ENCODE assay signal across 8 mouse cellular contexts in the genomic region with DNA sequence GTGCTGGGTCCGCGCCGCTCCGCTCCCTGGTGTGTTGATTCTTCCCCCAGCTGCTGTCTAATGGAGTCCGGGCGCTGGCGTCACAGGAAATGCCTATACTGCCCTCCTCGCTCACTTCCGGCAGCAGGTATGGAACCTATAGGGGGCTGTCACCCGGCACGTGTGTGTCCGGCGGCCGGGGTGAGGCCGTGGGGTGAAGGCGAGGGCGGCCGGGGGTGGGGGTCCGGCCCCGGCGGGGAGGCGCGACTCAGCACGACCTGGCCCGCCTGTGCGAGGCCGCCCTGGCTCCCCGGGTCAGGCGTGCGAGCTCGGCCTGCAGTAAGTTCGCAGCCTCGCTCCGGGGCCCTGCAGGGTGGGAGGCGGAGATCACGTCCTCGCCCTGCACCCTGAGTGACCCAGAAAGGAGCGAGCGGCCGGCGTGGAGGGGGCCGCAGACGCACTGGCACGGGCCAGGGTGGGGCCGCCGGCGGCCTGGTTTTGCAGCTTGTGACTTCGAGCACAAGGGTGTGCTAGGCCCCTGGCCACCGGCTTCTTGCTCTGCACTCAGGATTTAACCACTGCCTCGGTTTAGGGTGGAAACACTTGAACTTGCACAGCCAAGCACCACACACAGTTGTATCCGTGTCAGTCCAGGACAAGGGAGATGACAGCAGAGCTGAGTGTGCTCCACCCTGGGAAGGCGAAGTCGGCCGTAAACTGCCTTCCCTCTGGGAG. TPM values are rescaled to one million over a fixed set of nuclear protein-coding genes. Genes with fewer than 3 reads are reported as not detected.
DNase-seq lines count a peak whose midpoint lies in the region; ATAC-seq lines count a peak whose summit lies in the region.

TSS of gene Wdr26 (minus strand) at position 82 of the 714 bp plus-strand sequence.

- H3K4me3 ChIP-seq in heart, embryonic 14.5 days (ENCODE audit: control insufficient read depth in 1 of 2, insufficient read depth in 1 of 2, low read depth in 1 of 2, low read length in 2 of 2): peak within 1 kb of the TSS; percentile 69 to 92
- peak within 1 kb of the TSS; percentile 100 for H3K4me3 ChIP-seq in liver, embryonic 13.5 days (replicated peaks)
- peak within 1 kb of the TSS; percentile 70 for H3K4me3 ChIP-seq in stomach, embryonic 16.5 days (replicated peaks; ENCODE audit: low read length)

- no peaks in the 10 kb centered on the region for H3K9me3 ChIP-seq in heart, embryonic 14.5 days (ENCODE audit: control insufficient read depth, low read length)
- H3K9me3 ChIP-seq in liver, embryonic 13.5 days (replicated peaks): no peaks in the 10 kb centered on the region
- H3K9me3 ChIP-seq in stomach, embryonic 16.5 days (replicated peaks; ENCODE audit: control insufficient read depth, low read length): no peaks in the 10 kb centered on the region

- under 1% methylated on average over 54 of the region's 54 CpGs for WGBS in heart, embryonic 14.5 days
- WGBS in liver, embryonic 13.5 days (ENCODE audit: insufficient replicate concordance): under 1% methylated on average over 53 of the region's 54 CpGs
- WGBS in stomach, embryonic 16.5 days: under 1% methylated on average over 52 of the region's 54 CpGs

- peak within 1 kb of the TSS; percentile 92 for H3K27ac ChIP-seq in heart, embryonic 14.5 days (replicated peaks in 1 of 2; ENCODE audit: control insufficient read depth in 1 of 2, insufficient read depth in 1 of 2, low read depth in 2 of 2, low read length in 2 of 2)
- peak within 1 kb of the TSS; percentile 99 for H3K27ac ChIP-seq in liver, embryonic 13.5 days
- H3K27ac ChIP-seq in stomach, embryonic 16.5 days (ENCODE audit: low read length): peak within 1 kb of the TSS; percentile 95

- peak; percentile 41 for ATAC-seq in erythroid progenitor cell, adult 5-6 weeks (replicated peaks; ENCODE audit: low FRiP score, poor library complexity, severe bottlenecking)
- peak; percentile 90 for ATAC-seq in heart, embryonic 14.5 days (ENCODE audit: insufficient number of reproducible peaks, insufficient read depth, low FRiP score, low read depth)
- ATAC-seq in liver, embryonic 13.5 days (ENCODE audit: low read depth): peak; percentile 77
- peak; percentile 92 for ATAC-seq in stomach, embryonic 16.5 days (ENCODE audit: insufficient read depth, low FRiP score)

- no peaks in the 10 kb centered on the region for H3K27me3 ChIP-seq in heart, embryonic 14.5 days (ENCODE audit: control insufficient read depth, insufficient read depth, low read length)
- H3K27me3 ChIP-seq in liver, embryonic 13.5 days: no peaks in the 10 kb centered on the region
- no peaks in the 10 kb centered on the region for H3K27me3 ChIP-seq in stomach, embryonic 16.5 days (ENCODE audit: control insufficient read depth, insufficient read depth, low read length)

- peaks cover 13% of the 10 kb centered on the region for H3K36me3 ChIP-seq in heart, embryonic 14.5 days (ENCODE audit: control insufficient read depth, insufficient read depth, low read length)
- peaks cover 25% of the 10 kb centered on the region for H3K36me3 ChIP-seq in liver, embryonic 13.5 days
- H3K36me3 ChIP-seq in stomach, embryonic 16.5 days (ENCODE audit: control insufficient read depth, insufficient read depth, low read length): no peaks in the 10 kb centered on the region

- H3K9ac ChIP-seq in heart, embryonic 14.5 days (ENCODE audit: low read length): peak within 1 kb of the TSS; percentile 99
- H3K9ac ChIP-seq in liver, embryonic 13.5 days: peak within 1 kb of the TSS; percentile 100
- H3K9ac ChIP-seq in stomach, embryonic 16.5 days (ENCODE audit: low read length): peak within 1 kb of the TSS; percentile 99

- peaks cover 12 to 26% of the 10 kb centered on the region in 2 experiments for H3K4me1 ChIP-seq in heart, embryonic 14.5 days (ENCODE audit: control insufficient read depth in 2 of 2, insufficient read depth in 2 of 2, low read length in 2 of 2)
- H3K4me1 ChIP-seq in liver, embryonic 13.5 days (replicated peaks): peaks cover 63% of the 10 kb centered on the region
- peaks cover 16% of the 10 kb centered on the region for H3K4me1 ChIP-seq in stomach, embryonic 16.5 days (ENCODE audit: control insufficient read depth, insufficient read depth, low read length)

- DNase-seq in CD4-positive, CD25-positive, alpha-beta regulatory T cell, adult 2 months (ENCODE audit: low read depth, low spot score): peak; percentile 89
- DNase-seq in brain, embryonic 18.5 days (ENCODE audit: low read depth, low spot score): peak; percentile 73
- DNase-seq in kidney, postnatal 14 days: peak; percentile 89
- peak; percentile 81 for DNase-seq in liver, embryonic 13.5 days
- peak; percentile 92 for DNase-seq in neural tube, embryonic 10.5 days (ENCODE audit: extremely low spot score, low spot score)

- H3K4me2 ChIP-seq in heart, embryonic 14.5 days (ENCODE audit: low read length): peak within 1 kb of the TSS; percentile 76
- peak within 1 kb of the TSS; percentile 93 for H3K4me2 ChIP-seq in liver, embryonic 13.5 days
- peak within 1 kb of the TSS; percentile 68 for H3K4me2 ChIP-seq in stomach, embryonic 16.5 days (ENCODE audit: low read depth, low read length)

RNA-seq across cellular contexts. Expression of gene Wdr26, which starts in this region (rescaled TPM):
- total RNA-seq in erythroid progenitor cell, adult 5-6 weeks (2015; ENCODE audit: low replicate concordance): 344 and 373 TPM in 2 replicates
- 381 and 400 TPM in 2 replicates for total RNA-seq in erythroid progenitor cell, adult 5-6 weeks (2017; ENCODE audit: low replicate concordance)
- 46.6 and 47.7 TPM in 2 replicates for polyA plus RNA-seq in heart, embryonic 14.5 days (2014; fragmentation: Nextera tagmentation; extraction: Ambion mirVana)
- 55.6 and 62.5 TPM in 2 replicates for polyA plus RNA-seq in liver, embryonic 13.5 days (2015; fragmentation: Nextera tagmentation; extraction: Ambion mirVana)
- polyA plus RNA-seq in stomach, embryonic 16.5 days (2015; fragmentation: Nextera tagmentation; extraction: Ambion mirVana): 24.7 and 25.9 TPM in 2 replicates

Comparison
In these comparisons a context has a peak if more than half of its experiments do, and no peak if none do; other contexts are left out.
1. Peak in every context shown above with its lines: DNase-seq, ATAC-seq, H3K4me3 ChIP-seq and H3K27ac ChIP-seq.
2. ATAC-seq: peak in every context shown above with its lines; median percentile 92 in stomach, embryonic 16.5 days; 90 in heart, embryonic 14.5 days; 77 in liver, embryonic 13.5 days; 41 in erythroid progenitor cell, adult 5-6 weeks.